Mouse (Mus musculus): ENCODE results near the gene Amz2.
"Not testable (repeated sequence)": the region's sequence is repeated elsewhere in the genome, so short reads cannot be mapped to it uniquely, and the experiment has no call there.

Amz2 gene

GRCm38 (mm10) chr11:109489763-109490162 lies 64.0 kb downstream of the Amz2 start:
- in situ Hi-C loops (cut with MboI, MseI) = no loop called here

- in situ Hi-C loops (cut with MboI, MseI) = no loop called here
Observed at GRCm38 (mm10) chr11:109491844-109492243, 66.1 kb downstream of the Amz2 start.

DNA sequence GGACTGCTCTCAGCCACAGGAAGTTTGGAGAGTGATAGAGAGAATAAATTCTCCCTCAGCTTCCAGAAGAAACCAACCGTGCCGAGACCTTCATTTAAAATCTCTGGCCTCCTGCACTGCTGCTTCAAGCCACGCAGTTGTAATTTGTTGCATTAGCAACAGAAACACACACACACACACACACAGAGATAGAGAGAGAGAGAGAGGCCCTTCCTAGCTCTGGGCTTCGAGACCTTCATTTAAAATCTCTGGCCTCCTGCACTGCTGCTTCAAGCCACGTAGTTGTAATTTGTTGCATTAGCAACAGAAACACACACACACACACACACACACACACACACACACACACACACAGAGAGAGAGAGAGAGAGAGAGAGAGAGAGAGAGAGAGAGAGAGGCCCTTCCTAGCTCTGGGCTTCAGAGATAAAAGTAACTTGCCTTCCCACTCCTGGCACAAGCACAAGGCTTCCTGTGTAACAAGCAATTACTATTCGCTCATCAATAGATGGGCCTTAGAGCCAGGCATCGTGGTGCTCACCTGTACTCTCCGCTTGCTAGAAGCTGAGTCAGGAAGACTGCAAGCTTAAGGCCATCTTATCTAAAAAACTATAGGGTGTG lies 67.2 kb downstream of the Amz2 start:
- in situ Hi-C loops (cut with MboI, MseI) = not testable (repeated sequence)

GRCm38 (mm10) chr11:109494890-109495770 lies 69.4 kb downstream of the Amz2 start:
- in situ Hi-C loops (cut with MboI, MseI) = no loop called here

GRCm38 (mm10) chr11:109495771-109496474 lies 70.2 kb downstream of the Amz2 start:
- in situ Hi-C loops (cut with MboI, MseI) = no loop called here

DNA sequence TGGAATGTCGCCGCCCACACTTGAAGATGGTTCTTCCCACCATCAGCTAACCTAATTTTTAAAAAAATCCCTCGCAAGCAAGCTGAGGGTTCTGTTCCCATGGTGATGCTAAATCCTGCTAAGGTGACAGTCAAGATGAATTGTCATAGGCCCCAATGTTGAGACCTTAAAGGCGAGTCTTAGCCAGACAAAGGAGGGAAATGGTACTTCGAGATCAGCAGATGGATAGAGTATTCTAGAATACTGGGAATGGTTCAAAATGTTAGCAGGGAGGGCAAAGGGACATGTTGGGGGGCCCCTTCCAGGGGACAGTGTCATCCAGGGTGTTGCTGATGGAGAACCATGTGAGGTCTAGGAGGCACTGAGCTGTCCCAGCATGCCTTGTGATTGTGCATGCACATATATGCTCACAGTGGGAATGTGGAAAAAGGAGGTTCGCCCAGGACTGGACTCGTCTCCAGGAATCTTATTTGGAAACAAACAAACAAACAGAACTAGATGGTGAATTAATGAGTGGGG lies 70.8 kb downstream of the Amz2 start:
- in situ Hi-C loops (cut with MboI, MseI) = no loop called here

GRCm38 (mm10) chr11:109496996-109497714 lies 71.4 kb downstream of the Amz2 start:
- in situ Hi-C loops (cut with MboI, MseI) = no loop called here

GRCm38 (mm10) chr11:109497990-109498389 lies 72.2 kb downstream of the Amz2 start:
- in situ Hi-C loops (cut with MboI, MseI) = no loop called here

DNA sequence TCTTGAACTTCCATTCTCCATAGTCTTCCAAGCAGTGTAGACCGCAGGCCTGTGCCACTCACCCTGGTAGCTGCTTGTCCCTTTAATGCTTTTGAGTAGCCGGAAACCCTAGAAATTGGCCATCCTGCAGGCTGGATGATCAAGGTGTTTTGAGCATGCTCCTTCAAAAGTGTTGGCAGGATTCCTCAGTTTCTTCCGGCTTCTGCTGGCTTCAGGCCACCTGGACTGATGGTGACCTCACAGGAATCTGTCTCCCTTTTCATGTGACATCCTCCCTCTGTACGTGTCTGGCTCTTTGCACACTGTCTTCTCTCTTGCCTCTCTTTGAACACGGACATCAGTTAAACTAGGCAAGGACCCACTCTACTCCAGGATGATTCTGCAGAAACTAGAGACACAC lies 74.5 kb downstream of the Amz2 start:
- in situ Hi-C loops (cut with MboI, MseI) = loop anchor here in 1 of 2 experiments (10.0 kb wide), 1 partner anchor 515 kb away; no protein-coding TSS in a partner anchor
